Mouse (Mus musculus) stomach, postnatal 0 days (tissue): ENCODE data around the gene Ankrd54.

Source experiments
- CTCF ChIP-seq: IDR thresholded peaks from 2 replicates; pipeline ENCODE4 v1.5.1; 2016; ENCODE audit warnings: antibody characterized with exemption, low read depth, mild to moderate bottlenecking, moderate library complexity
- EP300 ChIP-seq: optimal IDR thresholded peaks from 2 replicates; pipeline ENCODE3; 2016; ENCODE audit warnings: antibody characterized with exemption

DNA sequence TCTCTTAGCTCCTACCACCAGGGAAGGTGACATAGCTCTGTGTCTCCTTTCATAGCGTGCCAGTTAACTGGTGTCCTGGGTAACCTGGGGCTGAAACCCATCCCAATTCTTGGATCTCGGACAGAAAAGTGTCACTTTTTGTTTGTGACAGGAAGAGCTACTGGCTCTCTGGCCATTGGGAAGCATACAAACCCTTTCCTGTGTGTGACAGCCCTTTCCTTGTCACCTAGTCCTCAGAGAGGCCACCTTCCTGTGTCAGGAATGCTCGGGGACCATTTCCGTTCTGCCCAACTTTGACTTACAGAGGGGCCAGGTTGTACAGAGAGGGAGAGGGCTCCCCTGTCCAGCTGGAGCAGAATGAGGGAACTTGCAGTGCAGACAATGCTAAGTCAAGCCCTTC, 36.8 kb upstream of the Ankrd54 start:
- TF ChIP-seq EP300 (no peak), CTCF (no peak)
